In the genomic region with DNA sequence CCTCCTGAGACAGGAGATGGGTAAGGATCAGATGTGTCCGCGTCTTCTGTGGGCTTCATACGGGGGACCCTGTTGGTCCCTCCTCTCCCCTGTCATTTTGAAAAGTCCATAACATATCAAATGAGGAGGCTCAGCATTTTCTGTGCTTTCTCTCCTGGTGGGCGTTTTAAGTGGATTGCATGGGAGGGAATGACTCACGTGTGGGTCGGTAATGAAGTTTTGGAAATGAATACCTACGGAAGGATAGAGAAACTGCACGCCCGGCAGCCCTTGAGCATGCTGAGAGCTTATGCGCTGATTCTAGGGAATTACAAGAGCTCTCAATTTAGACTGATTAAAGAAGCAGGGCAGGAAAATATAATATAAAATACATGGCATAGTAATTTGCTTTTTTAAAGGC, we compare ENCODE assay signal across 18 mouse cellular contexts.
A peak's percentile ranks its signal among the peaks of the same experiment; 100 is the strongest.
DNase-seq lines count a peak whose midpoint lies in the region.
"Had no signal": no experiment of that assay in that cellular context is flagged by ENCODE, and none has a peak within 500 bp of the region (broad histone marks: within the 10 kb centered on the region; RNA-seq: fewer than 3 reads in every experiment).

No protein-coding gene starts in this region.

- peak; percentile 46 to 53 for DNase-seq in frontal cortex, postnatal 36 days (ENCODE audit: low spot score in 2 of 2)
- no peak for DNase-seq in frontal cortex, postnatal 25 days (ENCODE audit: low spot score in 2 of 2)
- DNase-seq in left cerebral cortex, adult 18-20 months (ENCODE audit: low spot score in 2 of 2) = peak; percentile 45 to 50
- DNase-seq in left cerebral cortex, postnatal 10 days (ENCODE audit: extremely low spot score in 1 of 2, low spot score in 2 of 2) = no peak
- peak; percentile 72 for DNase-seq in right cerebral cortex, adult 18-20 months
- no peak for DNase-seq in right cerebral cortex, postnatal 10 days (ENCODE audit: low spot score in 2 of 2)
- no peak for DNase-seq in spleen, postnatal 10 days (ENCODE audit: low spot score in 2 of 2)
- DNase-seq: adrenal gland, postnatal 14 days; cerebellum, adult 8-10 months; cerebellum, postnatal 36 days; embryo, embryonic 11 days; gastrocnemius, postnatal 36 days; kidney, postnatal 36 days; layer of hippocampus, postnatal 36 days; lung, embryonic 14.5 days; right cerebral cortex, postnatal 14 days; spleen, adult 18-20 months; thymus, postnatal 14 days had no signal

- intact Hi-C loops in left cerebral cortex, postnatal 10 days (cut with DNase I) = loop anchor here (10.0 kb wide), 1 partner anchor 145 kb away; the partner anchor contains the start of gene Tnpo1

Comparison
In these comparisons a context has a peak if more than half of its experiments do, and no peak if none do; other contexts are left out.
1. DNase-seq: peak in frontal cortex, postnatal 36 days (2 of 2), left cerebral cortex, adult 18-20 months (2 of 2) and right cerebral cortex, adult 18-20 months (single experiment); none in frontal cortex, postnatal 25 days (0 of 2), left cerebral cortex, postnatal 10 days (0 of 2), right cerebral cortex, postnatal 10 days (0 of 2) and spleen, postnatal 10 days (0 of 2).